Mouse (Mus musculus): ENCODE measurements around the gene Zfp541. TPM values are rescaled to one million over a fixed set of nuclear protein-coding genes. Genes with fewer than 3 reads are reported as not detected.

Zfp541 gene
- polyA plus RNA-seq, 1 experiment from 2014 or later: not detected

DNA sequence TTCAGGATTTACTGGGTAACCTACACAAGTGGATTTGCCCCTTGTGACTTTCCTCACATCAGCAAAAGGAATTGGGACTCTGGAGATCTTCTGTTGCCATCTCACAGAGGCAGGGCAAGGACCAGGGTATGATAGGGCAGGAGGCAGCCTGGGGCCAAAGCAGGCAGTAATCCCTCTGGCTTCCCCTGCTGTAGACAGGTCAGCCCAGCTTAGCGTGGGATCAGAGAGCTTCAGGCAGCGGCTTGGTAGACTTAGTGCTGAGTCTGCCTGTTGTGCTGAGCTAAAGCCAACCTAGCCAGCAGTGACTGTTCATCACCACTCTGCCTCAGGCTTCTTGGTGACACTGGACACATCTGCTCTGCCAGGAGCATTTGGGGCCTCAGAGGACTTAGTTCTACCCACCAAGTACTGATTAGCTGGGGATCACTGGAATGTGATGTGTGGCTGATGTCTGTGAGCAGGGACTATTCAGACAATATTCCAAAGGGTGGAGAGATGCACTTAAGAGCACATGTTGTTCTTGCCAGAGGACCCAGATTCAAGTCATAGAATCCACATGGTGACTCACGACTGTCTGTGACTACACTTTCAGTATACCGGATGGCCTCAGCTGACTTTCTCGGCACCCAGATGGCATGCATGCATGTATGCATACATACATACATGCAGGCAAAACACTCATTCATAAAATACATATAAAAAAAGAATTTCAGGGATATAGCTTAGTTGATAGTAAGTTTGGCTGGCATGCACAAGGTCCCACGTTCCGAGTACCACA, 43.2 kb downstream of the Zfp541 start:
- H3K4me2 ChIP-seq (ENCODE audit: low read depth, low read length): no peak overlapping the region
- peaks cover 30% of the 10 kb centered on the region for H3K36me3 ChIP-seq (ENCODE audit: control insufficient read depth, insufficient read depth)
- no peak overlapping the region for H3K9ac ChIP-seq (ENCODE audit: low read length)
- H3K27ac ChIP-seq (ENCODE audit: low read length): no peak overlapping the region
- H3K9me3 ChIP-seq (replicated peaks; ENCODE audit: control insufficient read depth, low read length): no peaks in the 10 kb centered on the region
- no peak for ATAC-seq (replicated peaks; ENCODE audit: extremely low read depth, insufficient read depth, low FRiP score)
- 90% methylated on average over 7 of the region's 7 CpGs for WGBS
- H3K4me3 ChIP-seq (ENCODE audit: low read length): no peak overlapping the region
- no peaks in the 10 kb centered on the region for H3K27me3 ChIP-seq (ENCODE audit: control insufficient read depth, insufficient read depth, low read length)
- H3K4me1 ChIP-seq (ENCODE audit: control insufficient read depth, insufficient read depth, low read length): peaks cover 8% of the 10 kb centered on the region

DNA sequence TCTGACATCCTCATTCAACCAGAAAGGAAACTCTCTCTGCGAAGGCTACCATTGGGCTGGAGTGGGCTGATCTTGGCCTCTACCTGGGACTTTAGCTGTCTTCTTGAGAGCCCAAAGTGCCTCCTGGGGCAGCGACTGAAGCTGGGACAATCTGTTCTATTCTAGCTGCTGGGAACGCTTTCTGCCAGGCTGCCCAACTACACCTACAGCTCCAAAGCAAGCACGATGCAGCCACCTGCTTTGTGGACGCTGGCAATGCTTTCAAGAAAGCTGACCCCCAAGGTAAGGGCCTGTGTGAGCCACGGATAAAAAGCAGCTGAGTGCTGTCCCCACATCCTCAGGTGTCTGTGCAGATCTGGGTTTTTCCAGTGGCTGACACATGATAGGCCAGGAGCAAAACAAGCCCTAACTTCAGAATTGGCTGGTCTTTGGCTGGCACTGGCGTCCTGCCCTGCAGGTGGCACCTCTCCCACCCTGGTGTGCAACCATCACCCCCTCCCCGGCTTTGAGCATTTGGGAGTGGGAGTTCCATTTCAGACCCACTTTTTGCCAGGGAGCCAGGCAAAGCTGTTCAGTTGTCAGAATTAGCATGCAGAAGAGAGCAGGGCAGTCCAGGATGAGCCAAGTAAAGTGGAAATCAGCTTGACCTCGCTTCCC, 47.4 kb downstream of the Zfp541 start:
- no peaks in the 10 kb centered on the region for H3K9me3 ChIP-seq (replicated peaks; ENCODE audit: control insufficient read depth, low read length)
- H3K4me1 ChIP-seq (ENCODE audit: control insufficient read depth, insufficient read depth, low read length): no peaks in the 10 kb centered on the region
- H3K9ac ChIP-seq (ENCODE audit: low read length): no peak overlapping the region
- H3K4me2 ChIP-seq (ENCODE audit: low read depth, low read length): no peak overlapping the region
- no peak overlapping the region for H3K4me3 ChIP-seq (ENCODE audit: low read length)
- no peak for ATAC-seq (replicated peaks; ENCODE audit: extremely low read depth, insufficient read depth, low FRiP score)
- H3K27me3 ChIP-seq (ENCODE audit: control insufficient read depth, insufficient read depth, low read length): no peaks in the 10 kb centered on the region
- H3K27ac ChIP-seq (ENCODE audit: low read length): no peak overlapping the region
- H3K36me3 ChIP-seq (ENCODE audit: control insufficient read depth, insufficient read depth): peaks cover 67% of the 10 kb centered on the region
- 86% methylated on average over 9 of the region's 9 CpGs for WGBS

DNA sequence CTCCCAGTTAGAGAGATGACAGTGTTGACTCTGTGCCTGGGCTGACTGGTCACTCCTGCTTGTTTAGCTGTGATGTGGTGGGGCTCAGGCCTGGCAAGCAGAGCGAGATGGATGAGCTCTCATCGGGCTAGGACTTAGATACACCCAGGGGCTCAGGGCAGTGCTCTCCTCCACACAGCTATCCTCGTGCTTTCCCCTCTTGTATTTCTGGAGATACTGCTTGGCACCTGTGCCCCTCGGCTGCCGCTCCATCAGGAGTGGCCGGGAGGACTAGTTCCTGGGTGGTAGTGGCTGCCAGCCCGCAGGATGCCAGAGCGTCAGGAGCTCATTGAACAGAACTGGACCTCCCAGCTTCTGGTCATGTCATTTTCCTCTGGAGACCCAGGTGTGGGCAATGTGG, 48.5 kb downstream of the Zfp541 start:
- ATAC-seq (replicated peaks; ENCODE audit: extremely low read depth, insufficient read depth, low FRiP score): no peak
- Histone ChIP-seq H3K9me3 (replicated peaks; ENCODE audit: control insufficient read depth, low read length) (no peaks in the 10 kb centered on the region), H3K4me3 (ENCODE audit: low read length) (no peak overlapping the region), H3K36me3 (ENCODE audit: control insufficient read depth, insufficient read depth) (peaks cover 70% of the 10 kb centered on the region), H3K27ac (ENCODE audit: low read length) (no peak overlapping the region), H3K4me2 (ENCODE audit: low read depth, low read length) (no peak overlapping the region), H3K9ac (ENCODE audit: low read length) (no peak overlapping the region), H3K27me3 (ENCODE audit: control insufficient read depth, insufficient read depth, low read length) (no peaks in the 10 kb centered on the region), H3K4me1 (ENCODE audit: control insufficient read depth, insufficient read depth, low read length) (no peaks in the 10 kb centered on the region)
- 89% methylated on average over 8 of the region's 8 CpGs for WGBS

DNA sequence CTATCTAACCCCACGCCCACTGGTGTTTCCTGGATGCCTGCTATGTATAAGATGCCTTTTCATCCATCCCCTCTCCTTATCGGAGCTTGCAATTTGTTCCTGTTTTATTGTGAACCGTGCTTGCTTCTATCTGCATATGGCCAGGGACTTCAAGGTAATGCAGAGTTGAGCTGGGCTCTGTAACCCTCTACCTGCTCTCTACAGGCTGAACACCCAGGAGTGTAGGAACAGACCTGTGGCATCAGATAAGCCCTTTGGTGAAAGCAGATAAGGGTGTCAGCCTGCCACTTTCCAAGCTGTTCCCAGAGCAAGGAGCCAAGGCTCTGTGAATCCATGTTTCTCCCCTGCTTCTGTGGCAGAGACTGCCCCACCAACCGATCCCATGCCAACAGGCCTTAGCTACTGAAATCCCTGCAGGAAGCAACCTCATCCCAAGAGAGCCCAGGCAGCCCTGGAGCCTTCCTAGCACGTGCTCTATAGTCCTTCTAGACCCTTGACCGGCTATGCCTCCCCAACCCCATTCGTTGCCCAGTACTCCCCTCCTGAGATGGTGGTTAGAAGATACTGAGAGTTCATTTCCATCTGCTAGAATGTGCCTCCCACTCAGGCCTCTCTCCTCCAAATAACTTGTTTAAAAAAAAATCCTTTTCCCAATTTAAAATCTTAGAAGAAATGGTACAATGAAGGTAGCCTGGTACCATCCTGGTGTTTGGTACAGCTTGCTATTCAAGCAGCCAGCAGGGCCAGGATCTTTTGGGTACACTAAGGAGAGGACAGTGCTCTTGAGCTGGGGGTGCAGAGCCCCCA, 49.9 kb downstream of the Zfp541 start:
- no peak overlapping the region for H3K9ac ChIP-seq (ENCODE audit: low read length)

DNA sequence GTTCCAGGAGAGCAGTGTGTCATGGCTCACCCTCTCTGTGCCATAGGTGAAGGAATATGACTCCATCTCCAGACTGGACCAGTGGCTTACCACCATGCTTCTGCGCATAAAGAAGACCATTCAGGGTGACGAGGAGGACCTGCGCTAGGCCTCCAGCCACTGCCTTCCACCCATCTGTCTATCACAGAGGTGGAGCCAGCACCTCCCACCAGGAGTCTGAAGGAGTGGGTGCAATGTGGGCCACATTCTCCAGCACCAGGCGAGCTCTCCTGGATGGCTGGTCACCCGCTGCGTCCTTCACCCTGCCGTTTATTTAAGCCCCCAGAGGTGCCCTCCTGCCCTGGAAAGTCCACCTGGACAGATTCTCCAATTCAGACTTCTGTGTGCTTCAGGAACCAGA, 54.8 kb downstream of the Zfp541 start:
- H3K36me3 ChIP-seq (ENCODE audit: control insufficient read depth, insufficient read depth): peaks cover 52% of the 10 kb centered on the region
- H3K4me3 ChIP-seq (ENCODE audit: low read length): no peak overlapping the region
- H3K27ac ChIP-seq (ENCODE audit: low read length): no peak overlapping the region
- no peaks in the 10 kb centered on the region for H3K9me3 ChIP-seq (replicated peaks; ENCODE audit: control insufficient read depth, low read length)
- H3K4me2 ChIP-seq (ENCODE audit: low read depth, low read length): no peak overlapping the region
- no peak for ATAC-seq (replicated peaks; ENCODE audit: extremely low read depth, insufficient read depth, low FRiP score)
- H3K9ac ChIP-seq (ENCODE audit: low read length): no peak overlapping the region
- peaks cover 7% of the 10 kb centered on the region for H3K4me1 ChIP-seq (ENCODE audit: control insufficient read depth, insufficient read depth, low read length)
- no peaks in the 10 kb centered on the region for H3K27me3 ChIP-seq (ENCODE audit: control insufficient read depth, insufficient read depth, low read length)
- WGBS: 86% methylated on average over 7 of the region's 7 CpGs

More for the DNA sequence above, 49.9 kb downstream of the Zfp541 start:
- Histone ChIP-seq H3K9me3 (replicated peaks; ENCODE audit: control insufficient read depth, low read length) (no peaks in the 10 kb centered on the region), H3K36me3 (ENCODE audit: control insufficient read depth, insufficient read depth) (peaks cover 77% of the 10 kb centered on the region), H3K4me3 (ENCODE audit: low read length) (no peak overlapping the region), H3K4me1 (ENCODE audit: control insufficient read depth, insufficient read depth, low read length) (no peaks in the 10 kb centered on the region), H3K27ac (ENCODE audit: low read length) (no peak overlapping the region), H3K27me3 (ENCODE audit: control insufficient read depth, insufficient read depth, low read length) (no peaks in the 10 kb centered on the region), H3K4me2 (ENCODE audit: low read depth, low read length) (no peak overlapping the region)
- no peak for ATAC-seq (replicated peaks; ENCODE audit: extremely low read depth, insufficient read depth, low FRiP score)
- 89% methylated on average over 7 of the region's 7 CpGs for WGBS

DNA sequence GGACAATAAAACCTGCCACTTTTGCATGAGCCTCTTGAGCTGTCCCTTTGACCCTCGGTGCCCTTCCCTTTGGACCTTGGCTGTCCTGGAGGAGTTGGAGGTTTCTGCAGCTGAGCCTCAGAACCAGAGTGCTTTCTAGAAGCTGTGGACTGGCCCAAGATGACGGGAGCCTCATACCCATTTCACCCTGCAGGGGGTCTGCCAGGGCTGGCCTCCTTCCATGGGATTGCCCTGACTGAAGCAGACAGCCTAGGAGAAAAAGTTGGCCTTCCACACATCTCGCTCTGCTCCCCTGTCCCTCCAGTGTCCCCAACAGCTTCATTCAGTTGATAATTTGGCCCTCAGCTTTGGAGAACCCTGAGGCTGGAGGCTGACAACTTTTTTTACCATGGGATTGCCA, 55.5 kb downstream of the Zfp541 start:
- no peaks in the 10 kb centered on the region for H3K9me3 ChIP-seq (replicated peaks; ENCODE audit: control insufficient read depth, low read length)
- no peak overlapping the region for H3K4me2 ChIP-seq (ENCODE audit: low read depth, low read length)
- H3K27ac ChIP-seq (ENCODE audit: low read length): no peak overlapping the region
- peaks cover 46% of the 10 kb centered on the region for H3K36me3 ChIP-seq (ENCODE audit: control insufficient read depth, insufficient read depth)
- 82% methylated on average over 3 of the region's 3 CpGs for WGBS
- H3K9ac ChIP-seq (ENCODE audit: low read length): no peak overlapping the region
- no peak overlapping the region for H3K4me3 ChIP-seq (ENCODE audit: low read length)
- H3K27me3 ChIP-seq (ENCODE audit: control insufficient read depth, insufficient read depth, low read length): no peaks in the 10 kb centered on the region
- peaks cover 7% of the 10 kb centered on the region for H3K4me1 ChIP-seq (ENCODE audit: control insufficient read depth, insufficient read depth, low read length)
- no peak for ATAC-seq (replicated peaks; ENCODE audit: extremely low read depth, insufficient read depth, low FRiP score)

DNA sequence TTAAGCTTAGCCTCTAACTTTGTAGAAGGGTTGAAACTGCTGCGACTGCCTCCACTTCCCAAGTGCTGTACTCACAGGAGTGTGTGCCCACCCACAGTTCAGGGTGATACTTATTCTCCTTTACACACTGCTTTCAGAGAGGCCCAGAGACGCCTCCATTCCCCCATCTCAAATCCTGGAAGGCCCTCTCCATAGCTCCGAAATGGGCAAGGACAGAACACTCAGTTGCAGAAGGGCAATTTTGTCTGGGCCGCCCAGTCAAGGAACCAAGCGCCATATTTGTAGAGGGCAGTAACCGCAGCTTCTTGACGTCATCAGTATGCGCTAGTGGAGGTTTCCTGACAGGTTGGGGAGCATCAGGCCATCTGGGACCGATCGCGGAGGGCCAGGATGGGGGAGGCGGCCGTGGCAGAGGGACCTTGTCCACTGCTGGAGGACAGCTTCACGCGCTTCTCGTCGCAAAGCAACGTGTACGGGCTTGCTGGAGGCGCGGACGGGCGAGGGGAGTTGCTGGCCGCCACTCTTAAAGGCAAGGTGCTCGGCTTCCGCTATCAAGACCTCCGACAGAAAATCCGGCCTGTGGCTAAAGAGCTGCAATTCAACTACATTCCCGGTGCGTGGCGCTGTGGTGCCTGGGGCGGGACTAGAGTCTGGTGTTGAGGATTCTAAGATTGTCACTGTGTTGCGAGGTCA, 58.1 kb downstream of the Zfp541 start, which contains the start of gene Kptn:
Kptn (plus strand) TSS at position 327 of the 693 bp plus-strand sequence.
- no peaks in the 10 kb centered on the region for H3K27me3 ChIP-seq (ENCODE audit: control insufficient read depth, insufficient read depth, low read length)
- H3K27ac ChIP-seq (ENCODE audit: low read length): peak within 1 kb of the TSS; percentile 91
- ATAC-seq (replicated peaks; ENCODE audit: extremely low read depth, insufficient read depth, low FRiP score): peak; percentile 88

DNA sequence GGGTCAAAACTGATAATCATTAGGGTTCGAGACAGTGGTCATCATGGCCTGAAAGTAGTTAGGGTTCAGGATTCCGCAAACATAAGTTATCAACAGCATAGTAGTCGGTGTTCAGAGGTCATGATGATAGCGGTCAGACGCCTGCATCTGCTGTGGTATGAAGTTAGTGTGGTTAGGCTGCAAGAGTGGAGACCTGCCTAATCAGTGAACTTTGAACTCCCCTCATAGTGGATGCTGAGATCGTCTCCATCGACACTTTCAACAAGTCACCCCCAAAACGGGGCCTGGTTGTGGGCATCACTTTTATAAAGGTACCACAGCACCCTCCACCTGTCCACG, 58.6 kb downstream of the Zfp541 start:
- Histone ChIP-seq H3K9ac (ENCODE audit: low read length) (peak overlapping the region; percentile 91), H3K36me3 (ENCODE audit: control insufficient read depth, insufficient read depth) (peaks cover 25% of the 10 kb centered on the region), H3K27ac (ENCODE audit: low read length) (no peak overlapping the region; the same call in 1 of the 2 replicates), H3K4me1 (ENCODE audit: control insufficient read depth, insufficient read depth, low read length) (peaks cover 7% of the 10 kb centered on the region), H3K4me3 (ENCODE audit: low read length) (peak overlapping the region; percentile 88), H3K27me3 (ENCODE audit: control insufficient read depth, insufficient read depth, low read length) (no peaks in the 10 kb centered on the region), H3K9me3 (replicated peaks; ENCODE audit: control insufficient read depth, low read length) (no peaks in the 10 kb centered on the region), H3K4me2 (ENCODE audit: low read depth, low read length) (peak overlapping the region; percentile 74)
- no peak; the same call in 1 of the 2 replicates for ATAC-seq (replicated peaks; ENCODE audit: extremely low read depth, insufficient read depth, low FRiP score)
- 36% methylated on average over 9 of the region's 9 CpGs for WGBS

More for the DNA sequence above, 58.1 kb downstream of the Zfp541 start, which contains the start of gene Kptn:
- Histone ChIP-seq H3K9me3 (replicated peaks; ENCODE audit: control insufficient read depth, low read length) (no peaks in the 10 kb centered on the region), H3K4me3 (ENCODE audit: low read length) (peak within 1 kb of the TSS; percentile 88), H3K4me2 (ENCODE audit: low read depth, low read length) (peak within 1 kb of the TSS; percentile 74), H3K4me1 (ENCODE audit: control insufficient read depth, insufficient read depth, low read length) (peaks cover 7% of the 10 kb centered on the region), H3K9ac (ENCODE audit: low read length) (peak within 1 kb of the TSS; percentile 91), H3K36me3 (ENCODE audit: control insufficient read depth, insufficient read depth) (peaks cover 30% of the 10 kb centered on the region)
- WGBS: under 1% methylated on average over 33 of the region's 33 CpGs

Data from heart, embryonic 16.5 days (tissue).